Mouse (Mus musculus) adrenal gland, postnatal 36 days (tissue): ENCODE measurements at regions not wholly inside any gene's neighbourhood (a gene's known extent, or its start where the extent isn't known, plus 50 kb on each side); places are given as distances from the start of the nearest gene placed in this dataset.

Source experiments
- DNase-seq, 2 experiments: peaks; one replicate each; pipeline ENCODE4 v3.0.0; 2021; ENCODE audit warnings: mixed read lengths in 1 of 2

DNA sequence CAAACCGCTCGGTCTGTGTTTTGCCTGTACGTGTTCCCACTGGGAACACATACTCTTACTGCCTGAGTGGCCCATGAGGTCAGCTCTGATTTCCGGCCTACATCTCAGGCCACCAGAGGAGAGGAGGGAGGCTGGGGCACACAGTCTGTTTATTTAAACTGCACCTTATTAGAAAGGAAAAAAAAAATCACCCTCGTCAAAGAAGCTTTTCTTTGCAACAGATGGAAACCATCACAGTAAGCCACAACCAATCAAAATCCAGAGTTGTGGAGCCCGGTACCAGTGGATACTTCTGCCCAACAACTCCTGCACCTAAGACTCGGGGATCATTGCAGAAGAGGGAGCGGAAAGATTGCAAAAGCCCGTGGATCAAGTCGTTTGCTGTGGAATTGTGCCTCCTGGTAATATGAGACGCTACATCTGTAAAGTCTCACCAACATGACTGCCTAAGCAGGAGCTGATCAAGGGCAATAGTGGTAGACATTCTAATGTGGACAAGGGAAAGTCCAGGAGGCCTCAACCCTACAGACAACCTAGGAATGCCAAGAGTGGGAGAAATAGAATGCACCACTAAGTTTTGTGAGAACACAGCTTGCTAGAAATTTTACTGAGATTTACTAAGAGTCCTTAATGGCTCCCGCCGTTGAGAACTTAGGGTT lies 60.5 kb downstream of the Uqcrfs1 start:
- no peak for DNase-seq

DNA sequence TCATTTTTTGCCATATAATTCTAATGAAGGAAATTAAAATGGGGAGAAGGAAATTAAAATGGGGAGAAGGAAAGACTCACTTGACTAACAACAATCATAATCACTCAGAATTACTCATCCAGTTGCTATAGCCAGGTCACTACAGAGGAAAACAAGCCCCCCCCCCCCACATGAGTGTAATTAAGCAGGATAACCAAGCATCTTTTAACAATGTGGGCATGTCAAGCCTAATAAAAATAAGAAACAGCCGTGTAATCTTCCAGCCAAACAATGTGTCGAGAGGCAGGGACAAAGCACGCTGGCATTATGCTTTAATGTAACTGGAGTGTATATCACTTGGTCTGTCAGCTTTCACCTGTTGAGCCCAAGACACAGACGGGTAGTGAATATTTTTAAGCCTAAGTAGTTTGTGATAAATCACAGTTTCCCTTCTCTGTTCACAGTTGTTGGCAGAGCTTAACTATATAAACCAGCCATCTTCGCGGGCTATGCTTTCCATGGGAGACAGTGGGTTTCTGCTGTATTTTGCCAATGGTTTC lies 66.0 kb downstream of the Uqcrfs1 start:
- no peak for DNase-seq

DNA sequence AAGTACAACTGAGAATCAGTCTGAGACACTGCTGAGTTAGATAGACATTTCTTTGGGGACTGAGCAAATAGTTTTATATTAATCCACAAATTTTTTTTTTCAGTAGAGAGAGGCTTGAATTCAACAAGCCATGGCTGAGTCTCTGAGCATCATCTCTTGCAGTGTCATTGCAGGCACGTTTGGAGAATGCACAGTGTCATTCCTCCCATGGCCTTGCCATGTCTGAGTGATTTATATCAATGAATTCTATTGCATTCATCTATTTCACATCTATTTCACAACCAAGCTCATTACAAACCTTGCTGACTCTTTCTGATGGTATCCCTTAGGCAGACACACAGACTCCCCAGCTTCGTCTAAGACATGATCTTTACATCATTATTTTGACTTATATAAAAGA lies 66.6 kb downstream of the Uqcrfs1 start:
- DNase-seq: no peak

DNA sequence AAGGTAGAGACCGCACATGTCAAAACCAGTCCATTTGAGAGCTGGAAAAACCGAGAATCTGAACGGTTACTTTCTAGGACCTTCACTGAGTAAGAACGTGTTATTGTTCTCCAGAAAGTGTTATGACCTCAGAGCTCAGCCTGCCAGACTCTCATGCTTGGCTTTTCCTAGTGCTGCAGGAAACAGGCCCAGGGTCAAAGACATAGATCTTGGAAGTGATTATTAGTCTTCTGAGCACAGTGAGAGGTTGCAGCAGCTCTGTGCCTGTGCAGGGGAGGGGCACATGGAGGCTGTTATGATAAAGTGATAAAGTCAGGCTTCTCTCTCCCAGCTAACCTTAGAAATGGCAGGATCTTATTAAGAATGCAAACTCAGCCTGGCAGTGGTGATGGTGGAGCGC lies 73.9 kb downstream of the Uqcrfs1 start:
- peak; percentile 37 to 45 for DNase-seq

DNA sequence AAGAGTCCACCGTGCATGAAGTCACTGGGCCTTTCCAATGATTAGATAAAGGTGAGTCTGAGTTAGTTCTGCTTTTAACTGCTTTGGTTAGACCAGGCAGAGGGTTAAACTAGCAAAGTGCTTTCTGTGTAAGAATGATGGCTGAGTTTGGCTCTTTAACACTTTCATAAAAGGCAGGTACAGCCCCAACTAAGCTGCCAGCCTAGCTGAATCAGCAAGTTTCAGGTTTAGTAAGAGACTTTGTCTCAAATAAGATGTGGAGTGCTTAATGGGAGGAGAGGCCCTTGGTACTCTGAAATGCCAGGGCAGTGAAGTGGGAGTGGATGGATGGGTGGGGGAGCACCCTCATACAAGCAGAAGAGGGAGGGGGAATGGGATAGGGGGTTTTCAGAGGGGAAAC lies 78.1 kb downstream of the Uqcrfs1 start:
- no peak for DNase-seq

DNA sequence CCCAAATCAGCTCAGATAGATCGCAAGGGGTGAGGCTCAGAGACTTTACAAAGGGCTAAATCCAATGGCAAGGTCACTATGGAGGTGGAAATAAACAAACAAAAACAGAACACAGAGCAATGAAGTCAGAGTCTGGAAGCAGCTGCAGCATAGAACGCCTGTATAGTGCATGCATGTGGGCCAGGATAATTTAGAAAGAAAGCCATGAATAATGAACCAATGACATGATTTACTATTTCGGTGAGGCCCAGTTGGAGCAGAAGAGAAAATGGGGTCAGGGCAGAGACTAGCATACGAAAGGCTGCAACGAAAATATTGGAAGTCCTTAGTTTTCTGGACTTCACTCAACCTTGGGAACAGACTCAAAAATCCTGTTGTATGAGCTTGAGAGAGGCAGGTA lies 79.7 kb downstream of the Uqcrfs1 start:
- DNase-seq: no peak

DNA sequence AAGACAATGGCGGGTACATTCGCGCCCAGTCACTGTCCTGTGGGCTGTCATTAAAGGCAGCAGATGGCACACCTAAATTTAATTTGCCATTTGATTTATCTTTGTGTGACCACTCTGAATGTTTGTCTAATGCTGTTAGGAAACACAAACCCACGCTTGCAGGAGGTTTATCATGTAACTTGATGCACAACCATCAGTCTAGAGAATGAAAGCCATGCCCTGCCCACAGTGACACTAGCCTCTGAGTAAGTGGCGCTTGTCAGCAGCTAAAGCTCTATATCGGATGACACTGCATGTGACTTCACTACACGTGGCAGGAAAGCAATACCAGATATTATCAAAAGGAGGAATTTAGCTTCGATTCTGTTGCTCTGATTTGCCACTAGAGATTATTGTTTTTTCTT lies 89.9 kb downstream of the Uqcrfs1 start:
- peak in 1 of 2 experiments; percentile 1 for DNase-seq

DNA sequence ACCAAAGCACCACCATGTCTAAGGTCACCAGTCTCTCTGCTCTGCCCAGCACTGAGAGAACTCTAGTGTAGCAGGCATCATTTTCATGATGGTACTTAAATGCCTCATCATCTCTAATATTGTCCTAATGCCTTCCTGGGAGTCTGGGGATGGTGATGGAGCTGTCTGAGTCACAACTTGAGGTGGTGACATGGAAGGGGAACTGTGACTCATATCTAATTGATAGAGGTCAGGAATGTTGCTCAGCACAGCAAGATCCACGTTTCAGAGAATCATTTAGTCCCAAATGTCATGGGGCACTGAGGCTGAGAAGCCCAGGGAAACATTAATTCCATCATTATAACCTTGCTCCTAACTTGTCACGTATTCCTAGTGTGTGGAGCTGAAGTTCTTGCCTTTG lies 93.0 kb downstream of the Uqcrfs1 start:
- DNase-seq: peak; percentile 7 to 16

DNA sequence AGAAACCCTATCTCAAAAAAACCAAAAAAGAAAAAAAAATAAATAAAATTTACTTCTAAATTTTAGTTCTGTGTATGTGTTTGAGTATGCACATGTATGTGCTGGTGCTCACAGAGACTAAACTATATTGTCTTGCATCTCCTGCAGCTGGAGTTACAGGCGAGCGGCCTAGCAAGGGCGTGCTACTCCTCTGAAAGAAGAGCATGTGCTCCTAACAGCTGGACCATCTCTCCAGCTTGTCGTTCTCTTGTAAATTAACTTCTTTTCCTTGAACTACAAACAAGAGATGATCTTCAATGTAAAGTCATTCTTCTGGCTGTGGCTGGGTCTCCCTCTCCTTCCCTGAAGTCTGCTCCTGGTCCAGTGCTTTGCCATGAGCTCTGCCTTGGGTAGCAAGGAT lies 96.3 kb downstream of the Uqcrfs1 start:
- DNase-seq: no peak
